Mouse (Mus musculus): ENCODE measurements around the gene Dhrs7.

The Dhrs7 gene

GRCm38 (mm10) chr12:72664020-72664734 is 532 bp downstream of the Dhrs7 start:
- no peak for DNase-seq (ENCODE audit: extremely low spot score, low spot score)

GRCm38 (mm10) chr12:72655775-72656174 is 8.9 kb downstream of the Dhrs7 start:
- DNase-seq (ENCODE audit: extremely low spot score, low spot score): no peak

GRCm38 (mm10) chr12:72654698-72655097 is 10.0 kb downstream of the Dhrs7 start:
- peak; percentile 64 for DNase-seq (ENCODE audit: extremely low spot score, low spot score)

GRCm38 (mm10) chr12:72649611-72650330 is 14.9 kb downstream of the Dhrs7 start, which contains the start of gene Gm4756:
Gene Gm4756 (minus strand): TSS chr12:72649661.
- DNase-seq (ENCODE audit: extremely low spot score, low spot score): no peak

- no peak for DNase-seq (ENCODE audit: extremely low spot score, low spot score)
Observed at GRCm38 (mm10) chr12:72648921-72649320, 15.8 kb downstream of the Dhrs7 start.

- no peak for DNase-seq (ENCODE audit: extremely low spot score, low spot score)
Observed at GRCm38 (mm10) chr12:72638025-72638424, 26.7 kb downstream of the Dhrs7 start.

- no peak for DNase-seq (ENCODE audit: extremely low spot score, low spot score)
Observed at GRCm38 (mm10) chr12:72628751-72629150, 36.0 kb downstream of the Dhrs7 start.

- DNase-seq (ENCODE audit: extremely low spot score, low spot score): no peak
Observed at GRCm38 (mm10) chr12:72622853-72623496, 41.7 kb downstream of the Dhrs7 start.

GRCm38 (mm10) chr12:72621441-72621840 is 43.3 kb downstream of the Dhrs7 start:
- DNase-seq (ENCODE audit: extremely low spot score, low spot score): no peak

- no peak for DNase-seq (ENCODE audit: extremely low spot score, low spot score)
Observed at GRCm38 (mm10) chr12:72620856-72621255, 43.9 kb downstream of the Dhrs7 start.

GRCm38 (mm10) chr12:72612053-72612452 is 52.7 kb downstream of the Dhrs7 start:
- DNase-seq (ENCODE audit: extremely low spot score, low spot score): no peak

Measured in neural tube, embryonic 10.5 days (tissue).